Mouse (Mus musculus) liver, postnatal 0 days (tissue): ENCODE measurements around the gene Dock1.

ENCODE experiments used
- CTCF ChIP-seq: sonication (generic); IDR thresholded peaks from 2 replicates; pipeline ENCODE4 v1.5.1; 2016; ENCODE audit warnings: antibody characterized with exemption, low read depth
- EP300 ChIP-seq: IDR thresholded peaks from 2 replicates; pipeline ENCODE4 v1.6.1; 2016; ENCODE audit warnings: antibody characterized with exemption, low read depth, mild to moderate bottlenecking

- no peak for TF ChIP-seq EP300
- TF ChIP-seq CTCF, result no peak
Measured at GRCm38 (mm10) chr7:135125296-135126065, 455.0 kb downstream of the Dock1 start.
